Mouse (Mus musculus): ENCODE measurements at regions not wholly inside any gene's neighbourhood (a gene's known extent, or its start where the extent isn't known, plus 50 kb on each side); places are given as distances from the start of the nearest gene placed in this dataset.

DNA sequence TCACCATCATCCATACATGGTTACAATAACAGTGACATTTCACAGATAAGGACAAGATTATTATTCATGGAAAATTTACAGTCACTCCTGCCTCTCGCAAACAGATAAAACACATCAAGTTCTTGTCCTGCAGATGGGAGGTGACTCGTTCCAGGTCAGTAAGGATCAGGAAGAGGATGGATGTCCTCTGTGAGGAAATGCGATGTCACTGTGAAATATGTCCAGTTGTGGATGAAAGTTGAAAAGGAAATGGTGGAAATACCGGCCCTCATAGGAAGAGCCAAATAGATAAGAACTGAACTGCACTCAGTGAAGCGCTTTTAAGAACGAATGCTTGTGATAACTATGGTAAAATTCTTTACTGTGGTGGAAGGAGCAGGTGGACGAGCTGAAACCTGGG is 255.8 kb downstream of the Gm11146 start:
- Histone ChIP-seq H3K27ac (ENCODE audit: low read length) (no peak overlapping the region), H3K36me3 (ENCODE audit: insufficient read depth, low read length) (no peaks in the 10 kb centered on the region), H3K27me3 (ENCODE audit: insufficient read depth, low read length) (no peaks in the 10 kb centered on the region), H3K9me3 (ENCODE audit: low read length) (no peaks in the 10 kb centered on the region), H3K9ac (replicated peaks; ENCODE audit: low read length) (no peak overlapping the region), H3K4me1 (ENCODE audit: insufficient read depth, low read length) (no peaks in the 10 kb centered on the region), H3K4me3 (ENCODE audit: low read length) (no peak overlapping the region), H3K4me2 (replicated peaks; ENCODE audit: low read depth, low read length) (no peak overlapping the region)
- WGBS, result 43% methylated on average over 7 of the region's 7 CpGs
- ATAC-seq (ENCODE audit: low FRiP score, low TSS enrichment), result no peak

DNA sequence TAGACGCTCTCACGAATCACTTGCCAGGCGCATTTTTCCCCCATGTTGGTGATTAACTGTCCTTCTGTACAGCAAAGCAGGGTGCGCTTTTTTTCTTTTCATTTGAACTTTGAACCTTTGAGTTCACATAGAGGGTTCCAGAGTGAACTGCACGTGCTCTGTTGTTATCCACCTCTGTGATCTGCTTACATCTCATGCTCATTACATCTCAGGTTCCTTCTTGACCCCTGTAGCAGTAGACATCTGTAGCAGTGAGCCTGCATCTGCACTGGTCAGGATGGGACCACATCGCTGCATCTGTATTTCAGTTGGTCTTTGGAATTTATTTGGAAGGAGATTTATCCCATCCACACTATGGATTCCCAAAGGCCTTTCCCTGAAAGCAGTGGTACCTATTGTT is 269.6 kb downstream of the Gm11146 start:
- peaks cover 13% of the 10 kb centered on the region for H3K4me1 ChIP-seq (ENCODE audit: insufficient read depth, low read length)
- no peak overlapping the region for H3K4me3 ChIP-seq (ENCODE audit: low read length)
- WGBS, result 46% methylated on average over 6 of the region's 6 CpGs
- H3K9ac ChIP-seq (replicated peaks; ENCODE audit: low read length), result no peak overlapping the region
- H3K36me3 ChIP-seq (ENCODE audit: insufficient read depth, low read length), result no peaks in the 10 kb centered on the region
- H3K4me2 ChIP-seq (replicated peaks; ENCODE audit: low read depth, low read length), result peak overlapping the region; percentile 16; the same call in 1 of the 2 replicates
- H3K27ac ChIP-seq (ENCODE audit: low read length), result 0 out of 2 replicates have a peak overlapping the region, but pooled peaks have one; percentile 28
- H3K27me3 ChIP-seq (ENCODE audit: insufficient read depth, low read length), result no peaks in the 10 kb centered on the region
- peak; percentile 42; the same call in 1 of the 2 replicates for ATAC-seq (ENCODE audit: low FRiP score, low TSS enrichment)
- 0 out of 2 replicates have a peak, but pooled peaks cover 4% of the 10 kb centered on the region for H3K9me3 ChIP-seq (ENCODE audit: low read length)

DNA sequence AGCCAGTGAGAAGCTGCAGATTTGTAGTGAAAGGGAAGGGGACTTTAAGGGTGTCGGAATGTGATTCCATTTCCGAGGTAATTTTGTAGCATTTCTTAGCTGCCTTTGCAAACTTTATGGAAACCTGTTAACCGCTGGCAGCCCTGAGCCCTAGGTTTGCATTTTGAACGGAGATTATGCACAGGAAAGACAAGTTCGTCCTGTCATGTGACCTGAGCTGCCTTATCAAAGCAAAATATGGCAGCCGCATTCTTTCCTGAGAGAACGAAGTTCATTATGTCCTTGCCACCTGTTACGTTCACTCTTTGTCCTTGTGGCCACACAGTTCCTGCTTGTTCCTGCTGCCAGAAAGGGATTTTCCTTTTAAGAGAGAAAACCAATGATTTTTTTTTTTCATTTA is 270.9 kb downstream of the Gm11146 start:
- Histone ChIP-seq H3K4me2 (replicated peaks; ENCODE audit: low read depth, low read length) (peak overlapping the region; percentile 69), H3K36me3 (ENCODE audit: insufficient read depth, low read length) (no peaks in the 10 kb centered on the region), H3K9me3 (ENCODE audit: low read length) (0 out of 2 replicates have a peak, but pooled peaks cover 4% of the 10 kb centered on the region), H3K27ac (ENCODE audit: low read length) (peak overlapping the region; percentile 90), H3K27me3 (ENCODE audit: insufficient read depth, low read length) (no peaks in the 10 kb centered on the region), H3K4me3 (ENCODE audit: low read length) (peak overlapping the region; percentile 59), H3K4me1 (ENCODE audit: insufficient read depth, low read length) (peaks cover 13% of the 10 kb centered on the region), H3K9ac (replicated peaks; ENCODE audit: low read length) (peak overlapping the region; percentile 73)
- ATAC-seq (ENCODE audit: low FRiP score, low TSS enrichment), result no peak
- 10% methylated on average over 8 of the region's 8 CpGs for WGBS

DNA sequence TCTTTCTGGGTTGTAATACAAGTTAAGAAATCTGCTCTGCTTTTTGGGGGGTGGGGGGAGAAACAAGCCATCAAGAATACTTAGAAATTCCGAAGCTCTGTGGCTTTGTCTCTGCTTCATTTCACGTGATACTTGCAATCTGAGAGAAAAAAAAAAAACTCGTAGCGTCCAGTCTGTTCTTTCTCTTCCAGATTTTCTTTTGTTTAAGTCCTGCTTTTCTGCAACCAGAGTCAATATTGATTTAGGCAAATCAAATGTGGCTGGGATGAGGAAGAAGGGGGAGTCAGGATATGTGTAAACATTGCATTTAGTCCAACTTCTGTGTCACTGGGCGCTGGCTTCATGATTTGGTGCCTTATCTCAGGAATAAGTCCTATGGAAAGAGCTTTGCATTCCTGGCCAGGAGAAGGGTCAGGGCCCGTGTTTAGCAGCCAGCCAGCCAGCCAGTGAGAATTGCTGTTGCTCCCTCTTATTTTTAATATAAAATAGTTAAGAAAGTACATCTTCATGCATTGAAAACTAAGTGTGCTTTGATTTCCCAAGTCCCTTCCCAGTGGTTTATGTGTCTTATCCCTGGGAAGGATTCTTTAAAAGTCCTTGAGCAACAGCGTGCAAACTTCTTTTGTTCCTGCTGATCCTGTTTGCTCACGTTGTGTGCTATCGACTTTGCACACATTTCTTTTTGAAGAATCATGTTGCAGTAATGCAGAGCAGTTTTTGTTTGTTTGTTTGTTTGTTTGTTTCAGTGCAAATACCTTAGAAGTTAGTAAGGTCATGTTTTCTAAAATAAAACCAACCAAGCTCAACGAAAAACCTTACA is 272.0 kb downstream of the Gm11146 start:
- ATAC-seq (ENCODE audit: low FRiP score, low TSS enrichment), result peak; percentile 48; the same call in 1 of the 2 replicates
- Histone ChIP-seq H3K4me2 (replicated peaks; ENCODE audit: low read depth, low read length) (peak overlapping the region; percentile 69), H3K27ac (ENCODE audit: low read length) (peak overlapping the region; percentile 96), H3K9me3 (ENCODE audit: low read length) (0 out of 2 replicates have a peak, but pooled peaks cover 4% of the 10 kb centered on the region), H3K27me3 (ENCODE audit: insufficient read depth, low read length) (no peaks in the 10 kb centered on the region), H3K36me3 (ENCODE audit: insufficient read depth, low read length) (no peaks in the 10 kb centered on the region), H3K4me1 (ENCODE audit: insufficient read depth, low read length) (peaks cover 13% of the 10 kb centered on the region), H3K4me3 (ENCODE audit: low read length) (peak overlapping the region; percentile 59), H3K9ac (replicated peaks; ENCODE audit: low read length) (peak overlapping the region; percentile 80)
- 5% methylated on average over 10 of the region's 10 CpGs for WGBS

DNA sequence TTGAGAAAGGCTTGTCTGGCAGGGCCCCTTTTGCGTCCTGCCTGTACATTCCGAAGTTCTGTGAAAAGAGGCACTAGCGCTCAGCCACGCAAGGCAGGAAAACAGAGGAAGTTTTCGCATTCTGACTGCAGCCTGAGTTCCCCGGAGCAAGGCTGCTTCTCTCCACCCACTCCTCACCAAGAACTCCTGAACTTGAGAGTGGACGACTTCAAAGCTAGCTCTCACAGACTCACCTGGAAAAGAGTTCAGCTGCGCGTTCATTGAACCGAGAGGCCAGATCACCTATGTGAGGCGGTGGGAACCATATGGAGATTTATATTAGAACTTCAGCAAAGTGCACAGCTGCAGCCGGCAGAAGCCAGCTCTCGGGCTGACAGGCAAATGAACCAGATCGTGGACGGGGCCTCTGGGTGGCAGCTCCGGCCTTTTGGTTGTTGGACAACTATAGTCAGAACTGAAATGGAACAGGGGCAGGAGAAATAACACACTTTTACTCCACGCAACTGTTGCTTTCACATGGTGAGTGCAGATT is 272.7 kb downstream of the Gm11146 start:
- ATAC-seq (ENCODE audit: low FRiP score, low TSS enrichment), result peak; percentile 85
- H3K4me2 ChIP-seq (replicated peaks; ENCODE audit: low read depth, low read length), result peak overlapping the region; percentile 69

DNA sequence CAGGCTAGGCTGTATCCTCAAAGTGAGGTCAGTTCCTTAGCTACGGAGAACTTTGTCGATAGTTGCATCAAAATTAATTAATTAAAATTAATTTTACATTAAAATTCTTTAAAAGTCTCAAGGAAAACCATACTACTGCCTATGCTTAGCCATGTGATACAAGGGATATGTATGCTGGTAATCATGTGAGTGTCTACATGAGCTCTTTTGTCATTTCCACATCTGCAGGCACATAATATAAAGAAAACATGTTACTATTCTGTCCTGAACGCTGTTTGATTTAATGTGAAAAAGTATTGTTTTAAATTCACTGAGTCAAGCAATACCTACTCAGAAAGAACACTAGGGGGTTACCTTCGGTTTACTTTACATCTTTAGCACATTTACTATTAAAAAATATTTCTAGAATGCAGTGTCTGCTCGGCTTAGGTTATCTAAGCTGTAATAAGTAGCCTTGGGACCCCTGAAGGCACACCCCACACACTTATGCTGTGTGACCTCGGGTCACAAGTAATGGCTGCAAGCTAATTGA is 273.2 kb downstream of the Gm11146 start:
- WGBS, result 29% methylated on average over 6 of the region's 6 CpGs
- peak; percentile 3 for ATAC-seq (ENCODE audit: low FRiP score, low TSS enrichment)
- H3K4me1 ChIP-seq (ENCODE audit: insufficient read depth, low read length), result peaks cover 13% of the 10 kb centered on the region

More for the DNA sequence above, 272.7 kb downstream of the Gm11146 start:
- Histone ChIP-seq H3K4me1 (ENCODE audit: insufficient read depth, low read length) (peaks cover 13% of the 10 kb centered on the region), H3K27me3 (ENCODE audit: insufficient read depth, low read length) (no peaks in the 10 kb centered on the region), H3K9ac (replicated peaks; ENCODE audit: low read length) (peak overlapping the region; percentile 80), H3K36me3 (ENCODE audit: insufficient read depth, low read length) (no peaks in the 10 kb centered on the region), H3K27ac (ENCODE audit: low read length) (peak overlapping the region; percentile 96), H3K9me3 (ENCODE audit: low read length) (0 out of 2 replicates have a peak, but pooled peaks cover 4% of the 10 kb centered on the region), H3K4me3 (ENCODE audit: low read length) (peak overlapping the region; percentile 59)
- 2% methylated on average over 17 of the region's 17 CpGs for WGBS

DNA sequence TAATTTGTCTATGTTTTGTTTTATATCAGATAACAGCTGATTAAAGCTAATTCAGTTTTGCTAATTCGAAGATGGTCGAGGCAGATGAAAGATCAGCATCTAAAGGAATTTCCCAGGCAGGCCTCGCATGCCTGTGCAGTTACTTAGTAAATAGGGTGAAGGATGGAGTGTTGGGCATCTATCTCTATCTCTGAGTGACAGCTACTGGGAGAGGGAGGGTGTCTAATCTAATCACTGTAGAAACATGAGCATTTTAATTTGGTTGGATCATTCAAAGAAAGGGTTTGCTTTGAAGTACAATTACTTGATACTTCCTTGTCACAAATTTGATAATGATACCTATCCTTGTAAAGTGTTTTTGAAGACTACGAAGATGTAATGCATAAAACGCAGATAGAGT is 273.8 kb downstream of the Gm11146 start:
- H3K36me3 ChIP-seq (ENCODE audit: insufficient read depth, low read length), result no peaks in the 10 kb centered on the region
- no peaks in the 10 kb centered on the region for H3K9me3 ChIP-seq (ENCODE audit: low read length)
- 78% methylated on average over 5 of the region's 5 CpGs for WGBS
- no peak overlapping the region for H3K9ac ChIP-seq (replicated peaks; ENCODE audit: low read length)
- no peak overlapping the region for H3K4me2 ChIP-seq (replicated peaks; ENCODE audit: low read depth, low read length)
- H3K4me3 ChIP-seq (ENCODE audit: low read length), result no peak overlapping the region
- ATAC-seq (ENCODE audit: low FRiP score, low TSS enrichment), result no peak
- H3K27ac ChIP-seq (ENCODE audit: low read length), result no peak overlapping the region
- H3K27me3 ChIP-seq (ENCODE audit: insufficient read depth, low read length), result no peaks in the 10 kb centered on the region
- peaks cover 13% of the 10 kb centered on the region for H3K4me1 ChIP-seq (ENCODE audit: insufficient read depth, low read length)

More for the DNA sequence above, 273.2 kb downstream of the Gm11146 start:
- Histone ChIP-seq H3K27me3 (ENCODE audit: insufficient read depth, low read length) (no peaks in the 10 kb centered on the region), H3K4me2 (replicated peaks; ENCODE audit: low read depth, low read length) (peak overlapping the region; percentile 69), H3K4me3 (ENCODE audit: low read length) (peak overlapping the region; percentile 59), H3K9ac (replicated peaks; ENCODE audit: low read length) (peak overlapping the region; percentile 80), H3K9me3 (ENCODE audit: low read length) (0 out of 2 replicates have a peak, but pooled peaks cover 3% of the 10 kb centered on the region), H3K36me3 (ENCODE audit: insufficient read depth, low read length) (no peaks in the 10 kb centered on the region), H3K27ac (ENCODE audit: low read length) (peak overlapping the region; percentile 96)

DNA sequence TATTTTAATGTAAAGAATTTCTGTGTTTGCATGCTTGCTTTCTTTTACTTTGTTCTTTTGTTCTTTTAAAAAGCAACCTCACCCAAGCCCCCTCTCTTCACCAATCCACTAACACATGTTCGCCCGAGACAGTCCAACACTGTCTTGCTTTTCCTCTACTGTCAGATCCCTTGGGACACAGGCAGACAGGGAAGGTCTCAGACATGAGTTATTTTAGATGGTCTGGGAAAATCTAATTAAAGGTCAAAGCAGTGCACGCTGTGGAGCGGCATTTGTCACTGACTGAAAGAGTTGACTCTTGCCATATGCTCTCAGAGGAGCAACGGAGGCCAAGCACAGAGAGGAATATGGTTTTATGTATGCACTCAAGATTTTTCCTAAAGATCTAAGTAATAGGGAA is 279.6 kb downstream of the Gm11146 start:
- Histone ChIP-seq H3K36me3 (ENCODE audit: insufficient read depth, low read length) (no peaks in the 10 kb centered on the region), H3K27ac (ENCODE audit: low read length) (no peak overlapping the region), H3K4me1 (ENCODE audit: insufficient read depth, low read length) (no peaks in the 10 kb centered on the region; the same call in 1 of the 2 replicates), H3K4me2 (replicated peaks; ENCODE audit: low read depth, low read length) (no peak overlapping the region), H3K9me3 (ENCODE audit: low read length) (no peaks in the 10 kb centered on the region), H3K4me3 (ENCODE audit: low read length) (no peak overlapping the region), H3K9ac (replicated peaks; ENCODE audit: low read length) (no peak overlapping the region), H3K27me3 (ENCODE audit: insufficient read depth, low read length) (no peaks in the 10 kb centered on the region)
- ATAC-seq (ENCODE audit: low FRiP score, low TSS enrichment), result peak; percentile 76; the same call in 1 of the 2 replicates
- WGBS, result 15% methylated on average over 5 of the region's 5 CpGs

DNA sequence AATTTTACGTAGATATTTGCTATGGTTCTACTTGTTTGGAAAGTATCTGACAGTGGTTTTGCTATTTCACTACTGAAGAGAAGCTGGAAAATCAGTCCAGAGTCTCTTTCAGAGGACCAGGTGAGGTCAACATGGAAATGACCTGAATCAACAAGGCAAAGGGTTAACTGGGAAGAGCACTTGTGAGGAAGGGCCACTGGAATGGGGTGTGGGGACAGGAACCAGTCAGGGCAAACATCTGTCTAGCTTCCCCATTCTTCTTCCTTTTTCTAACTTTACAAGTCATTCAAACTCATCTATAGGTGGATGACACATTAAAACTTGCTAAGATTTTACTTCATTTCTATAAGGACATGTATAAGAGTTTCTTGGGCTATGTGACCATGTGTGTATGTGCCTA is 283.7 kb downstream of the Gm11146 start:
- H3K27ac ChIP-seq (ENCODE audit: low read length), result no peak overlapping the region
- no peaks in the 10 kb centered on the region for H3K36me3 ChIP-seq (ENCODE audit: insufficient read depth, low read length)
- no peak for ATAC-seq (ENCODE audit: low FRiP score, low TSS enrichment)
- no peak overlapping the region for H3K9ac ChIP-seq (replicated peaks; ENCODE audit: low read length)
- no peaks in the 10 kb centered on the region for H3K27me3 ChIP-seq (ENCODE audit: insufficient read depth, low read length)
- H3K9me3 ChIP-seq (ENCODE audit: low read length), result no peaks in the 10 kb centered on the region
- no peak overlapping the region for H3K4me3 ChIP-seq (ENCODE audit: low read length)
- 95% methylated on average over 1 of the region's 1 CpGs for WGBS
- no peaks in the 10 kb centered on the region; the same call in 1 of the 2 replicates for H3K4me1 ChIP-seq (ENCODE audit: insufficient read depth, low read length)
- no peak overlapping the region for H3K4me2 ChIP-seq (replicated peaks; ENCODE audit: low read depth, low read length)

Measured in kidney, embryonic 16.5 days (tissue).